Mouse (Mus musculus): Measurements from ENCODE around the gene Kdm1b. TPM values are rescaled to one million over a fixed set of nuclear protein-coding genes. Genes with fewer than 3 reads are reported as not detected.
A peak's percentile ranks its signal among the peaks of the same experiment; 100 is the strongest.

The Kdm1b gene
- polyA plus RNA-seq, 1 experiment = 12.1 TPM

DNA sequence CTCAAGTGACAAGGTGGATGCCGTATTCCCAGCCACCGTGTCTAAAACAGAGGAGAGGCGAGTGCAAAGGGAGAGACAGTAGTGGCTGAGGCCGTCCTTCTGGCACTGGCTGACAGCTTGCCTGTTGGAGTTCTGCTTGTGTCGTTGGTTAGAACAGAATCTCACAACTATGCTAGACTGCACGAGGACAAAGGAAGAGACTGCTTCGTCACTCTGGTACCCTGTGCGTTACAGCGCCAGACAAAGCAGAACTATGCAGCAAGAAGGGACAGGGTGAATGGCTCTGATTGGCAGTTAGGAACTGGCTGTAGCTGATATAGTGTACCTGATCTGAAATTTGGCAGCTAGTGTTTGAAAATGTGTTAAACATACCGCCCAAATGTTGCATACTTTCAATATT lies 10.7 kb downstream of the Kdm1b start:
- Histone ChIP-seq H3K4me3 (ENCODE audit: insufficient read depth, low read length) (no peak overlapping the region), H3K27ac (ENCODE audit: insufficient read depth, low read length) (no peak overlapping the region), H3K4me1 (ENCODE audit: control insufficient read depth, insufficient read depth, low read length) (no peaks in the 10 kb centered on the region)
- TF ChIP-seq POLR2A (IDR thresholded peaks at IDR 0.05; ENCODE audit: low read depth, low read length) = no peak
- TF ChIP-seq CTCF (IDR thresholded peaks at IDR 0.05; ENCODE audit: borderline replicate concordance, insufficient read depth, low read length) = no peak

DNA sequence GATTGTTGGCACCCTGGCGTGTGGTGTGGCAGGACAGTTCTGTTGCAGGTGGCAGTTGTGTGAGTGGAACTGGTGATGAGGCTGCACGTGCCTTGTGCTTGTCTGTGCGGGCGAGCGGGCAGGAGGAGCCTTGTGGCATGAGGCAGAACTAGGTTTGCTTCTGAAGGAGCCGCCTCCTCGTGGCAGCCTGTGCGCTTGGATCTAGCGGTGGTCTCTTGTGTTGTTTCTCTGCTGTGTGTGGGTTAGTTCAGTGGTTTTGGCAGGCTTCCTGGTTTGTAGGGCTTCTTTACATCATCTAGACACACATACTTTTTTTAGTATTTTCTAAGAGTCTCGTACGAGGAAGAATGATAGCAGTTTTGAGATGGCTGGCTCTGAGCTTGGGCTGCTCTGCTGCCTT lies 12.8 kb downstream of the Kdm1b start:
- H3K27ac ChIP-seq (ENCODE audit: insufficient read depth, low read length) = no peak overlapping the region
- TF ChIP-seq POLR2A (IDR thresholded peaks at IDR 0.05; ENCODE audit: low read depth, low read length) = no peak
- TF ChIP-seq CTCF (IDR thresholded peaks at IDR 0.05; ENCODE audit: borderline replicate concordance, insufficient read depth, low read length) = 0 out of 2 replicates have a peak, but pooled peaks have one; percentile 0
- no peak overlapping the region for H3K4me3 ChIP-seq (ENCODE audit: insufficient read depth, low read length)
- H3K4me1 ChIP-seq (ENCODE audit: control insufficient read depth, insufficient read depth, low read length) = no peaks in the 10 kb centered on the region

DNA sequence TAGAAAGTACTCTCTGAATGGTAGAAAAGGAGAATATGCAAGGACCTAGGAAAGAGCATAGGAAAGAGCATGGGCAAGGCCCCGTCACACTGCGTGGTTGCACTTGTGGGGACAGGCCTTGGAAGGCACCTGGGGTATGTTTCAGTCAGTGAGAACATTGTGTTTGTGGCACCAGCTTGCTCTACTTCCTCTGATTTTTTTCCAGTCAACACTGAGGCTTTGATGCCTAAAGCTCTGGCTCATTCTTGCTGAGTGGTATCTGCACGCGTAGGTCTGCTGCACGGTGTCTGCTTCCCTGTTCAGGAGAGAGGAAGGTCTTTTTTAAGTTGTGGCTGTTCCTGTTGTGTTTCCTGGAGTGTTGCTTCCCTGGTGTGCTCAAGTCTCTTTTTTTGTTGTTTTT lies 13.5 kb downstream of the Kdm1b start:
- Histone ChIP-seq H3K4me3 (ENCODE audit: insufficient read depth, low read length) (no peak overlapping the region), H3K27ac (ENCODE audit: insufficient read depth, low read length) (no peak overlapping the region), H3K4me1 (ENCODE audit: control insufficient read depth, insufficient read depth, low read length) (no peaks in the 10 kb centered on the region)
- TF ChIP-seq POLR2A (IDR thresholded peaks at IDR 0.05; ENCODE audit: low read depth, low read length) (no peak), CTCF (IDR thresholded peaks at IDR 0.05; ENCODE audit: borderline replicate concordance, insufficient read depth, low read length) (no peak)

DNA sequence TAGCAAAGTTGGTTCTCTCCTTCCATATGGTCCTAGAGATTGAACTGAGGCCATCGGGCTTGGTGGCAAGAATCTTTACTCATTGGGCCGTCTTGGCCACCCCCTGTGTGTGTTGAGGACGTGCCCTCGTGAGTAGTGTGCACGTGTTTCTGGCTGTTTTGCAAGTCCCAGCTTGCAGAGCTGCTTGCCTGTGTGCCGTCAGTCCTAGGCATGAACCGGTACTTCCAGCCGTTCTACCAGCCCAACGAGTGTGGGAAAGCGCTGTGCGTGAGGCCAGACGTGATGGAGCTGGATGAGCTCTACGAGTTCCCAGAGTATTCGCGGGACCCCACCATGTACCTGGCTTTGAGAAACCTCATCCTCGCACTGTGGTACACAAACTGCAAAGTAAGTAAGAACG lies 19.5 kb downstream of the Kdm1b start:
- TF ChIP-seq CTCF (IDR thresholded peaks at IDR 0.05; ENCODE audit: borderline replicate concordance, insufficient read depth, low read length) = no peak
- no peak for TF ChIP-seq POLR2A (IDR thresholded peaks at IDR 0.05; ENCODE audit: low read depth, low read length)
- Histone ChIP-seq H3K27ac (ENCODE audit: insufficient read depth, low read length) (no peak overlapping the region), H3K4me1 (ENCODE audit: control insufficient read depth, insufficient read depth, low read length) (no peaks in the 10 kb centered on the region), H3K4me3 (ENCODE audit: insufficient read depth, low read length) (no peak overlapping the region)

DNA sequence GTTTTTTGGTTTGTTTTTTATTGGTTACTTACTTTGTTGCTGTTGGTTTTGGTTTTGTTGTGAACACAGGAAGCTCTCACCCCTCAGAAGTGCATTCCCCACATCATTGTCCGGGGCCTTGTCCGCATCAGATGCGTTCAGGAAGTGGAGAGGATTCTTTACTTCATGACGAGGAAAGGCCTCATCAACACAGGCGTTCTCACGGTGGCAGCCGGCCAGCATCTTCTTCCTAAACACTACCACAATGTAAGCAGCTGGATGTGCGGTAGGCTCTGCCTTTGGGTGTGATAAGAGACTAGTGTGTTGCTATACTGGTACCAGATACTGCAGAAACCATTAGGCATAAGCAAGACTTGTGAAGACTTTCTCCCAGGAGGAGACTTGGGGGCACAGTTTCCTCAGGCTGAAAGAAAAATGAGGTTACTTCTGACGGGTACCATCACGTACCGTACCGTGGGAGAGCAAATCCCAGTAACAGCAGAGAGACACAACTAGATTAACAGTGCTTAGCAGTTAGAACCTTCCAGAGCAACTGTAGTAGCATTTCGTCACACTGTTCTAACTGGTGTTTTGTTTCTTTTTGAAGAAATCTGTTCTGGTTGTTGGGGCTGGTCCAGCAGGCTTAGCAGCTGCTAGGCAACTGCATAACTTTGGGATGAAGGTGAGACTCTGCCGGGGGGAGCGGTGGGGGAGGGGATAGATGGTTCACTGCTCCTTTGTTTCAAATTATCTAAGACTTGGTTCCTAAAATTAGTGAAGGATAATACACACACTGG lies 20.9 kb downstream of the Kdm1b start:
- no peak for TF ChIP-seq POLR2A (IDR thresholded peaks at IDR 0.05; ENCODE audit: low read depth, low read length)
- no peak for TF ChIP-seq CTCF (IDR thresholded peaks at IDR 0.05; ENCODE audit: borderline replicate concordance, insufficient read depth, low read length)
- H3K27ac ChIP-seq (ENCODE audit: insufficient read depth, low read length) = no peak overlapping the region
- H3K4me1 ChIP-seq (ENCODE audit: control insufficient read depth, insufficient read depth, low read length) = no peaks in the 10 kb centered on the region
- H3K4me3 ChIP-seq (ENCODE audit: insufficient read depth, low read length) = no peak overlapping the region

DNA sequence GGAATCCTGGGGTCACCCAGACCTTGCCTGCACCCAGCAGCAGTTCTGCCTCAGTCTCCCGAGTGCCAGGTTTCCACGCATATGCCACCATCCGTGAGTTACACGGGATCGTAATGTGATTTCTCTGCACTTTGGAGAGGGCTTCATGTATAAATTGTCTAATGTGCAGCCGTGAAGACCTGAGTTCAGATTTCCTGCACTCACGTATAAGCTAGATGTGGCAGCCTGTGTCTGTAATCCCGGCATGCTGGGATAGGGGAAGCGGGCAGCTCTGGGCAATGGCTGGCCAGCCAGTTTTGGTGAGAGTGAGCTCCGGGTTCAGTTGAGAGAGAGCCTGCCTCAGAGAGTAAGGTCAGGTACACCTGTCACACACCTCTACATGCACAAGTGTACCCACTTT lies 23.2 kb downstream of the Kdm1b start:
- TF ChIP-seq CTCF (IDR thresholded peaks at IDR 0.05; ENCODE audit: borderline replicate concordance, insufficient read depth, low read length) (no peak), POLR2A (IDR thresholded peaks at IDR 0.05; ENCODE audit: low read depth, low read length) (no peak)
- Histone ChIP-seq H3K27ac (ENCODE audit: insufficient read depth, low read length) (no peak overlapping the region), H3K4me3 (ENCODE audit: insufficient read depth, low read length) (no peak overlapping the region), H3K4me1 (ENCODE audit: control insufficient read depth, insufficient read depth, low read length) (no peaks in the 10 kb centered on the region)

DNA sequence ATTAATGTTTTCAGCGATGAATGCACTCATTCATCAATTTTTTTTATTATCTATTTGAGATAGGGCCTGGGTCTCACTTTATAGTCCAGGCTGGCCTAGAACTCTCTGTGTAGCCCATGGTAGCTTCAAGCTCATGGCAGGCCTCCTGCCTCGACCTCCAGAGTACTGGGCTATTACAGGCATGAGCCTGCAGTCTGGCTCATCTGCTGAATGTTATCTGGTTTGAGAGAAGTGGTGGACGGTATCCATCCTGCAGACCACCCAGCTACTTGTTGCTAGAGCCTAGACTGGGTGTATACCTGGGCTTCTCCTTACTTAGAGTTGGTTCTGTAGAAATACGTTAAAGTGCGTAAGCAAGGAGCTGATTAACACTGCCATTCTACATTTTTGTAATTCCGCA lies 23.7 kb downstream of the Kdm1b start:
- no peak for TF ChIP-seq POLR2A (IDR thresholded peaks at IDR 0.05; ENCODE audit: low read depth, low read length)
- no peak for TF ChIP-seq CTCF (IDR thresholded peaks at IDR 0.05; ENCODE audit: borderline replicate concordance, insufficient read depth, low read length)
- Histone ChIP-seq H3K4me1 (ENCODE audit: control insufficient read depth, insufficient read depth, low read length) (no peaks in the 10 kb centered on the region), H3K27ac (ENCODE audit: insufficient read depth, low read length) (no peak overlapping the region), H3K4me3 (ENCODE audit: insufficient read depth, low read length) (no peak overlapping the region)

DNA sequence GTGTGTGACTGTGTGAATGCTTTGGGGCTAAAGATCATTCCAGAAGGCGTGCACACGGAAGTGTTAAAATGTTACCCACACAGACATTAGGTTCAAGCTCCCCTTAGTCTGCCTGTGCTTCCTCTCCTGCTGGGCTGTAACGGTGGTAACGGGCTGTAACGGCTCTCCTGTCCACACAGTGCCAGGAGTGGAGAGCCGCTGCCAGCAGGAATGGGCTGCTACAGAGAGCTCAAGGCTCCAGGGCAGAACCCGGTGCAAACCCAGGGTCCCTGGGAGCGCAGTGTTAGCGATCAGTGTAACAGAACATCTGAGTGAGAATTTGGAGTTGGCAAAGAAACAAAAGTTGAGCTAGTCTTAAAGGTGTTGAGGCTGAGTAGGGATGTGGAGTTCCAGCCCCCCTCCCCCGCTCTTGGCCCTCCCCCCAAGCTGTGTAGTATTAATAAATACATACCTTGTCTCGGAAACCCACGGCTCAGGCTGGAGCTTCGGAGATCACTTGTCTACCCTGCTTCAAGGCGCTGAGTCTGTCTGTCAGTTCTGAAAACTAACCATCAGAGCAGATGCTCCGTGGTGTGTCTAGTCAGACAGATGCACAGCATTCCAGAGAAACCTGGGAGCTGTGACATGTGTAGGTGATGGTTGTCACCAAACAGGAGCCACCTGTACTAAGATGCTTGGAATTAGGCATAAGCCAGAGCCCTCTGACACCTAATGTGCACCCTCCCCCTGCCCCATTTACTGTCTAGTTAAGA lies 27.2 kb downstream of the Kdm1b start:
- Histone ChIP-seq H3K4me1 (ENCODE audit: control insufficient read depth, insufficient read depth, low read length) (no peaks in the 10 kb centered on the region), H3K4me3 (ENCODE audit: insufficient read depth, low read length) (no peak overlapping the region), H3K27ac (ENCODE audit: insufficient read depth, low read length) (no peak overlapping the region)
- no peak for TF ChIP-seq POLR2A (IDR thresholded peaks at IDR 0.05; ENCODE audit: low read depth, low read length)
- TF ChIP-seq CTCF (IDR thresholded peaks at IDR 0.05; ENCODE audit: borderline replicate concordance, insufficient read depth, low read length) = no peak

DNA sequence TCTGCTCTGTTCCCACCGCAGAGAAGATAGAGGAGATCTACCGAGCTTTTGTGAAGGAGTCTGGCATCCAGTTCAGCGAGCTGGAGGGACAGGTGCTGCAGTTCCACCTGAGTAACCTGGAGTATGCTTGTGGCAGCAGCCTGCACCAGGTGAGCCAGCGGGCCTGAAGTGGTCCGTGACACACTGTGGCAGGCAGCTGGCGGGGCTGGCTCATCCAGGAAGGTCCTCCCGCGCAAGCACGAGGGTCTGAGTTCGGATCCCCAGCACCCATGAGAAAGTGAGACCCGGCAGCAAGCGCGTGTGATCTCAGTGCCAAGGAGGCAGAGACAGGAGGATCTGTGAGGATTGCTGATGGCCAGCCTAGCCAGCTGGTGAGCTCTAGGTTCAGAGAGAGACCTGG lies 28.6 kb downstream of the Kdm1b start:
- Histone ChIP-seq H3K4me1 (ENCODE audit: control insufficient read depth, insufficient read depth, low read length) (no peaks in the 10 kb centered on the region), H3K4me3 (ENCODE audit: insufficient read depth, low read length) (no peak overlapping the region), H3K27ac (ENCODE audit: insufficient read depth, low read length) (no peak overlapping the region)
- no peak for TF ChIP-seq POLR2A (IDR thresholded peaks at IDR 0.05; ENCODE audit: low read depth, low read length)
- TF ChIP-seq CTCF (IDR thresholded peaks at IDR 0.05; ENCODE audit: borderline replicate concordance, insufficient read depth, low read length) = no peak

DNA sequence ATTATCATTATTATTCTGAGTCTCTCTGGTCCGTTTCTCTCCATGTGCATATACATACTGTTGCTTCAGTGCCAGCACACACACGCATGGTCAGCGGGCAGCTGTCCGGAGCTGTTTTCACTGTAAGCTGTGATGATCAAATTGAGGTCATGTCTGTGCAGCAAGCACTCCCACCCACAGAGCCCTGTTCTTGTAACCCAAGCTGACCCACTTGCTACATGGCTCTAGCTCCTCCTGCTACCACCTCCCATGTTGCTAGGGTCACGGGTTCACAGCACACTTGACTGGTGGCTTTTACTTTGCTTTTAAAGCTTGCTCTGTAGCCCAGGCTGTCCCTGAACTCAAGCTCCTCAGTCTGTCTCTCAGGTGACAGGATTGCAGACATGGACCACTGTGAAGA lies 29.2 kb downstream of the Kdm1b start:
- no peak overlapping the region for H3K27ac ChIP-seq (ENCODE audit: insufficient read depth, low read length)
- H3K4me3 ChIP-seq (ENCODE audit: insufficient read depth, low read length) = no peak overlapping the region
- TF ChIP-seq CTCF (IDR thresholded peaks at IDR 0.05; ENCODE audit: borderline replicate concordance, insufficient read depth, low read length) = no peak
- no peak for TF ChIP-seq POLR2A (IDR thresholded peaks at IDR 0.05; ENCODE audit: low read depth, low read length)
- H3K4me1 ChIP-seq (ENCODE audit: control insufficient read depth, insufficient read depth, low read length) = no peaks in the 10 kb centered on the region
